Mouse (Mus musculus): Measurements from ENCODE around the gene Gm18336.

DNA sequence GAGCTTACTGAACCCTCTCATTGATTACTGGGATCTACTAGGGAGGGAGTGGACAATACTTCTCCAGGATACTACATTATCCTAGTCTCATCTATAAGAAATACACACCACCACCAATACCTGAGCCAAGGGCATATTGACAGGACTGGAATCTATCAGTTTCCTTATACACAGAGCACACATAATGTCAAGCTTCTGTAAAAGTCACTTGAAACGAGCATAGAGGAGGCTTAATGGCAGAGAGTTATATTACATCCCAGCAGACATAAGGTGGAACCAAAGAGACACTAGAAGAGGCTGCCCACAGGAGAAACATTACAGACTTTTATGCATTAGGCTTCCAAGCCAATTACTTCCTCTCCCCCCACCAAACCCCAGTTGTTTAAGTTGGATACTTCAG, 13.6 kb downstream of the Gm18336 start:
- TF ChIP-seq CTCF (IDR thresholded peaks at IDR 0.05; ENCODE audit: low read depth, low read length), result no peak
- TF ChIP-seq TAL1 (conservative IDR thresholded peaks at IDR 0.05; ENCODE audit: low read depth, low read length), result no peak
- no peak for TF ChIP-seq GATA1 (IDR thresholded peaks at IDR 0.05; ENCODE audit: borderline replicate concordance, low read length)
- TF ChIP-seq POLR2AphosphoS5 (IDR thresholded peaks at IDR 0.05; ENCODE audit: insufficient replicate concordance, low read depth, low read length), result no peak
- no peak for TF ChIP-seq GATA2 (IDR thresholded peaks at IDR 0.05; ENCODE audit: borderline replicate concordance, low read depth, low read length)
